Mouse (Mus musculus) lung, postnatal 0 days (tissue): ENCODE data around the gene Cntnap2.

Experiments used
- CTCF ChIP-seq: IDR thresholded peaks from 2 replicates; pipeline ENCODE4 v1.5.1; 2016; ENCODE audit warnings: antibody characterized with exemption, mild to moderate bottlenecking
- EP300 ChIP-seq: IDR thresholded peaks from 2 replicates; pipeline ENCODE4 v1.6.1; 2016; ENCODE audit warnings: antibody characterized with exemption, mild to moderate bottlenecking, control low read depth

GRCm38 (mm10) chr6:46502786-46503185 lies 1443.6 kb downstream of the Cntnap2 start:
- TF ChIP-seq CTCF (no peak), EP300 (no peak)
